Mouse (Mus musculus): ENCODE measurements at regions not wholly inside any gene's neighbourhood (a gene's known extent, or its start where the extent isn't known, plus 50 kb on each side); places are given as distances from the start of the nearest gene placed in this dataset.

DNA sequence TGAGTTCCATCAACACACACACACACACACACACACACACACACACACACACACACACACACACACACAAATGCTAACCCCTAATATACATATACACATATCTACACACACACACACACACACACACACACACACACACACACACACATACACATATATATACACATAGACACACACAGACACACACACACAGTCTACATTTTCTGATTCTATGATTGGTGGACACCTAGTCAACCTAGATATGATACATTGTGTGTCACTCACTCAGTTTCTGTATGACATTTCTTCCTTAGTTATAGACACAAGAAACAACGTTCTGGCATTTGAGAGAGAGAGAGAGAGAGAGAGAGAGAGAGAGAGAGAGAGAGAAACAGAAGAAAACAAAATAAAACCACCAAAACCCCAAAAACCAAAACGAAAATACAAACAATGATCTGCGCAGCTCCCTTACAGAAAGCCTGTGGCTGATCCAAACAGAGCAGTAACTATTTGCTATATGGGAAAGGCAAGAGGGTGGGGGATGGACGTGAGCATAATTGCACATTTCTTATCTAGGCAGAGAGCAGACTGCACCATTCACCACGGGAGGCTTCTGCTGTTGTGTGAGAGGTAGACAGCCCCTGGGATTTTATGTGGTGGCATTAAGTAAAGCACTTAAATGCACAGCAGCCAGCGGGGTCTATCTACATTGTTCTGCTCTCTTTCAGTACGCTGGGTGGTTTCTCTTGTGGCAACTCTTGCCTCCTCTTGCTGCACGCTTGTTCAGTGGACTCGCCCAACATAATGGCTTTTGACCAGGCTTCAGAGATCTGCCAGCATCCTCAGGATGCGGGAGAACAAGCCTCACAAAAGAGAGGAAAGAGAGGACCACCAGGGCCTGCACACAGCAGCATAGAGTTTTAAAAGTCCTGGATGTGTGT is 53.8 kb upstream of the Cadps start:
- no peaks in the 10 kb centered on the region for H3K79me2 ChIP-seq (ENCODE audit: control insufficient read depth, insufficient read depth)
- H3ac ChIP-seq (ENCODE audit: control insufficient read depth, insufficient read length): no peak overlapping the region
- H3K36me3 ChIP-seq (ENCODE audit: control insufficient read depth, insufficient read depth): no peaks in the 10 kb centered on the region
- H3K27me3 ChIP-seq (ENCODE audit: control insufficient read depth, insufficient read depth, insufficient read length): no peaks in the 10 kb centered on the region
- no peak overlapping the region for H3K4me2 ChIP-seq (ENCODE audit: low read depth)
- H3K4me3 ChIP-seq: no peak overlapping the region
- TF ChIP-seq POLR2AphosphoS2 (IDR thresholded peaks at IDR 0.05; ENCODE audit: insufficient read length, low read depth) (no peak), MAX (IDR thresholded peaks at IDR 0.05; ENCODE audit: low read depth) (no peak), MYOG (IDR thresholded peaks at IDR 0.05; ENCODE audit: control insufficient read depth in 1 of 3, insufficient read depth in 1 of 3, insufficient read length in 2 of 3, low read depth in 2 of 3) (no peak), TCF12 (IDR thresholded peaks at IDR 0.05; ENCODE audit: insufficient read depth, poor library complexity, severe bottlenecking) (no peak), CEBPB (IDR thresholded peaks at IDR 0.05; ENCODE audit: insufficient read depth, poor library complexity, severe bottlenecking) (no peak), MYOD1 (IDR thresholded peaks at IDR 0.05; ENCODE audit: control insufficient read depth in 1 of 3, insufficient read length in 2 of 3, low read depth in 2 of 3) (no peak), SRF (IDR thresholded peaks at IDR 0.05; ENCODE audit: control insufficient read depth, insufficient read length, low read depth) (no peak), USF1 (IDR thresholded peaks at IDR 0.05; ENCODE audit: low read depth) (no peak), E2F4 (IDR thresholded peaks at IDR 0.05; ENCODE audit: insufficient read depth) (no peak), TCF3 (IDR thresholded peaks at IDR 0.05; ENCODE audit: insufficient read length, low read depth) (no peak), REST (IDR thresholded peaks at IDR 0.05; ENCODE audit: insufficient read depth, insufficient read length) (no peak), POLR2A (IDR thresholded peaks at IDR 0.05; ENCODE audit: insufficient read length, low read depth) (no peak)
